In the genomic region with DNA sequence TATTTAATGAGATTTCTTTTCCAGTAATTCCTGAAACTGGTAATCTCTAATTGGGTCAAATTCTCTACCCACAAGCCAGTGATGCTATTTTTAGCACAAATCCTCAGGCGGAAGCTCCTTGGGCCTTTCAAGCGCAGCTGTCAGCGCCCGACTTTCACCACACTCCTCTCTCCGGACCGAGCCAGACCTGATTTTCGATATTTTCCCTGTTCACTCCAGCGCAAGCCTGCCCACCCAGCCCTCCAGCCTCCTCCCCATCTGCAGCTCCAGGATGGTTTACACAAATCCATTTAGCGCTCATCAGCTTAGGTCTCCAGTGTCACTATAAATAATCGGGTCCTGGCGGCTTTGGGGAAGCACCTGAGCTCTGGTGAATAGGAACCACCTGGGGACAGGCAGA, we compare ENCODE assay signal across 9 mouse cellular contexts. TPM values are rescaled to one million over a fixed set of nuclear protein-coding genes. Genes with fewer than 3 reads are reported as not detected.
DNase-seq lines count a peak whose midpoint lies in the region; ATAC-seq and TF ChIP-seq lines count a peak whose summit lies in the region.
"Had no signal": no experiment of that assay in that cellular context is flagged by ENCODE, and none has a peak within 500 bp of the region (broad histone marks: within the 10 kb centered on the region; RNA-seq: fewer than 3 reads in every experiment).

No protein-coding gene starts in this region.

- no peak for TF ChIP-seq CTCF in kidney, postnatal 0 days (IDR thresholded peaks at IDR 0.05; ENCODE audit: low read depth)

- H3K4me1 ChIP-seq in kidney, postnatal 0 days (replicated peaks; ENCODE audit: insufficient read depth, low read length), result peaks cover 9% of the 10 kb centered on the region; the same call in 1 of the 2 replicates
- H3K4me1 ChIP-seq in kidney, embryonic 15.5 days, result peaks cover 11% of the 10 kb centered on the region
- peaks cover 9% of the 10 kb centered on the region for H3K4me1 ChIP-seq in embryonic facial prominence, embryonic 12.5 days
- H3K4me1 ChIP-seq: megakaryocyte, embryonic 14.5 days had no signal

- no peak for DNase-seq in kidney, postnatal 0 days (ENCODE audit: low spot score)
- peak; percentile 41 for DNase-seq in heart, postnatal 4 days
- peak; percentile 91 for DNase-seq in retina, postnatal 1 day
- no peak for DNase-seq in adrenal gland, postnatal 4 days (ENCODE audit: low spot score in 2 of 2)
- DNase-seq in adrenal gland, postnatal 14 days, result no peak
- DNase-seq in adrenal gland, postnatal 36 days, result no peak

- peak overlapping the region; percentile 13; the same call in 1 of the 2 replicates for H3K4me2 ChIP-seq in kidney, postnatal 0 days (ENCODE audit: low read length)
- no peak overlapping the region for H3K4me2 ChIP-seq in kidney, embryonic 15.5 days
- peak overlapping the region; percentile 38; the same call in 1 of the 2 replicates for H3K4me2 ChIP-seq in embryonic facial prominence, embryonic 12.5 days (replicated peaks)

- no peak overlapping the region for H3K9ac ChIP-seq in kidney, postnatal 0 days (ENCODE audit: low read depth, low read length)
- H3K9ac ChIP-seq in kidney, embryonic 15.5 days, result no peak overlapping the region
- no peak overlapping the region for H3K9ac ChIP-seq in embryonic facial prominence, embryonic 12.5 days

- peaks cover 6% of the 10 kb centered on the region; the same call in 1 of the 2 replicates for H3K27me3 ChIP-seq in kidney, postnatal 0 days (ENCODE audit: insufficient read depth, low read length)
- H3K27me3 ChIP-seq in kidney, embryonic 15.5 days, result peaks cover 63% of the 10 kb centered on the region
- H3K27me3 ChIP-seq in embryonic facial prominence, embryonic 12.5 days, result peaks cover 55% of the 10 kb centered on the region

- H3K4me3 ChIP-seq in kidney, postnatal 0 days (replicated peaks; ENCODE audit: low read depth, low read length), result no peak overlapping the region
- no peak overlapping the region for H3K4me3 ChIP-seq in kidney, embryonic 15.5 days (replicated peaks)
- no peak overlapping the region for H3K4me3 ChIP-seq in embryonic facial prominence, embryonic 12.5 days
- H3K4me3 ChIP-seq: megakaryocyte, embryonic 14.5 days had no signal

- H3K27ac ChIP-seq in kidney, postnatal 0 days, result no peak overlapping the region
- H3K27ac ChIP-seq in kidney, embryonic 15.5 days, result no peak overlapping the region
- no peak overlapping the region for H3K27ac ChIP-seq in embryonic facial prominence, embryonic 12.5 days

- H3K9me3 ChIP-seq in kidney, postnatal 0 days (replicated peaks; ENCODE audit: low read length), result no peaks in the 10 kb centered on the region
- H3K9me3 ChIP-seq in kidney, embryonic 15.5 days (replicated peaks), result no peaks in the 10 kb centered on the region
- H3K9me3 ChIP-seq in embryonic facial prominence, embryonic 12.5 days, result no peaks in the 10 kb centered on the region
- H3K9me3 ChIP-seq: megakaryocyte, embryonic 14.5 days had no signal

- 21% methylated on average over 11 of the region's 11 CpGs for WGBS in kidney, postnatal 0 days
- WGBS in kidney, embryonic 15.5 days, result 21% methylated on average over 11 of the region's 11 CpGs
- 3% methylated on average over 11 of the region's 11 CpGs for WGBS in embryonic facial prominence, embryonic 12.5 days

- no peaks in the 10 kb centered on the region for H3K36me3 ChIP-seq in kidney, postnatal 0 days (ENCODE audit: insufficient read depth, low read length)
- no peaks in the 10 kb centered on the region for H3K36me3 ChIP-seq in kidney, embryonic 15.5 days
- no peaks in the 10 kb centered on the region for H3K36me3 ChIP-seq in embryonic facial prominence, embryonic 12.5 days

- ATAC-seq in kidney, postnatal 0 days (replicated peaks; ENCODE audit: low FRiP score, low read depth), result no peak
- ATAC-seq in kidney, embryonic 15.5 days (replicated peaks; ENCODE audit: low FRiP score), result no peak
- ATAC-seq in embryonic facial prominence, embryonic 12.5 days (ENCODE audit: insufficient number of reproducible peaks, insufficient read depth, low FRiP score, low TSS enrichment), result peak; percentile 42; the same call in 1 of the 2 replicates

RNA-seq across cellular contexts. Expression of a gene that starts 7.2 kb away (rescaled TPM):
- polyA plus RNA-seq in kidney, postnatal 0 days (2015; fragmentation: Nextera tagmentation; extraction: Ambion mirVana), result 1.8 and 2.0 TPM in 2 replicates
- polyA plus RNA-seq in kidney, embryonic 15.5 days (2015; fragmentation: Nextera tagmentation; extraction: Ambion mirVana), result 1.4 and 1.5 TPM in 2 replicates
- polyA plus RNA-seq in embryonic facial prominence, embryonic 12.5 days (2016; fragmentation: Nextera tagmentation; extraction: Ambion mirVana), result 1.5 TPM in 2 replicates
- 1 to 10 TPM; 2.6 to 2.8 TPM for total RNA-seq in heart, postnatal 4 days (2021)
- 10 to 100 TPM in 1 of 2 experiments, 1 to 10 TPM in 1; 9.8 to 11.3 TPM for total RNA-seq in adrenal gland, postnatal 4 days (2021)
- total RNA-seq in adrenal gland, postnatal 14 days (2021), result 2.9 and 3.7 TPM in 2 replicates
- total RNA-seq in adrenal gland, postnatal 36 days (2021), result 1 to 10 TPM; 2.3 to 2.5 TPM

Comparison
In these comparisons a context has a peak if more than half of its experiments do, and no peak if none do; other contexts are left out.
1. DNase-seq: peak in heart, postnatal 4 days (single experiment) and retina, postnatal 1 day (single experiment); none in kidney, postnatal 0 days (single experiment), adrenal gland, postnatal 4 days (0 of 2), adrenal gland, postnatal 14 days (single experiment) and adrenal gland, postnatal 36 days (0 of 2).